Mouse (Mus musculus) cortical plate, adult 2 months (tissue): ENCODE data around the gene Tmem140.

Experiments used
- CTCF ChIP-seq: fragments of 200-500 bp; IDR thresholded peaks from 2 replicates; pipeline ENCODE4 v1.5.1; 2011; ENCODE audit warnings: mild to moderate bottlenecking, control low read depth, low read length; ENCODE audit not compliant: insufficient read depth; ENCODE audit errors: extremely low read depth
- POLR2A ChIP-seq: fragments of 200-500 bp; IDR thresholded peaks from 2 replicates; pipeline ENCODE4 v1.6.1; 2011; ENCODE audit warnings: mild to moderate bottlenecking, low read length, control low read depth; ENCODE audit not compliant: insufficient read depth; ENCODE audit errors: extremely low read depth

DNA sequence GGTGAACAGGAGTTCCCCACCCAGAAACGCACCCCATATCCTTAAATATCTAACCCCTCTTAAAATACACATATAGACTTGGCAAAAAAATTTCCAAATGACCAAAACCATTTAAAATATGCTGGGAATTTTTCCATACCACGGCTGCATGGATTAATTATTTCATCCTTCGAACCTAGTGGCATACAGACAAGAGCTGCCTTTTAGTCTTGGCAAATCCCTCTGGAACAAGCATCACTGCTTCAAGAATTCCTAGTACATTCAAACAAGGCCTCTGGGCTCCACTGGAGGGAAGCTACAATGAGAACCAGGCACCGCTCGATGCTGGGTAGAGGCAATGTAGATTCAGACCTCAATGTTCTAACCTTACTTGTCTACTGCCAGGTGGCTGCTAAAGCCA is 7.8 kb downstream of the Tmem140 start:
- TF ChIP-seq CTCF (no peak), POLR2A (no peak)
